Mouse (Mus musculus): ENCODE measurements around the gene Gm45618. TPM values are rescaled to one million over a fixed set of nuclear protein-coding genes. Genes with fewer than 3 reads are reported as not detected.

The Gm45618 gene
- polyA plus RNA-seq, 1 experiment from 2014 or later = not detected

- H3K36me3 ChIP-seq (ENCODE audit: insufficient read depth) = peaks cover 5% of the 10 kb centered on the region; the same call in 1 of the 2 replicates
- no peak for TF ChIP-seq CTCF (IDR thresholded peaks at IDR 0.05; ENCODE audit: low read depth)
- H3K4me1 ChIP-seq (ENCODE audit: insufficient read depth) = peaks cover 11% of the 10 kb centered on the region
- peaks cover 44% of the 10 kb centered on the region for H3K27me3 ChIP-seq (ENCODE audit: insufficient read depth, low read length)
- no peak overlapping the region for H3K4me3 ChIP-seq (ENCODE audit: low read depth, low read length)
- H3K9me3 ChIP-seq (ENCODE audit: low read depth, low read length) = no peaks in the 10 kb centered on the region
- no peak overlapping the region for H3K9ac ChIP-seq
- DNase-seq (no peak), ATAC-seq (ENCODE audit: insufficient read depth) (no peak)
- H3K4me2 ChIP-seq = no peak overlapping the region
- 62% methylated on average over 2 of the region's 2 CpGs for WGBS
- no peak overlapping the region for H3K27ac ChIP-seq (ENCODE audit: low read depth)
These were observed 39.7 kb downstream of the Gm45618 start for GRCm38 (mm10) chr7:142080876-142081275.

- Histone ChIP-seq H3K4me1 (ENCODE audit: insufficient read depth) (peaks cover 6% of the 10 kb centered on the region; the same call in 1 of the 2 replicates), H3K9ac (no peak overlapping the region), H3K9me3 (ENCODE audit: low read depth, low read length) (no peaks in the 10 kb centered on the region), H3K36me3 (ENCODE audit: insufficient read depth) (peaks cover 5% of the 10 kb centered on the region; the same call in 1 of the 2 replicates), H3K27ac (ENCODE audit: low read depth) (no peak overlapping the region), H3K4me3 (ENCODE audit: low read depth, low read length) (no peak overlapping the region), H3K27me3 (ENCODE audit: insufficient read depth, low read length) (peaks cover 42% of the 10 kb centered on the region), H3K4me2 (no peak overlapping the region)
- ATAC-seq (ENCODE audit: insufficient read depth) (no peak), DNase-seq (no peak)
- no peak for TF ChIP-seq CTCF (IDR thresholded peaks at IDR 0.05; ENCODE audit: low read depth)
- WGBS = 44% methylated on average over 5 of the region's 5 CpGs
These were observed 41.2 kb downstream of the Gm45618 start for GRCm38 (mm10) chr7:142079365-142079764.

GRCm38 (mm10) chr7:142077138-142077537 lies 43.4 kb downstream of the Gm45618 start:
- TF ChIP-seq CTCF (IDR thresholded peaks at IDR 0.05; ENCODE audit: low read depth) = no peak
- Histone ChIP-seq H3K4me3 (ENCODE audit: low read depth, low read length) (no peak overlapping the region), H3K9ac (no peak overlapping the region), H3K36me3 (ENCODE audit: insufficient read depth) (peaks cover under 1% of the 10 kb centered on the region; the same call in 1 of the 2 replicates), H3K27ac (ENCODE audit: low read depth) (no peak overlapping the region), H3K27me3 (ENCODE audit: insufficient read depth, low read length) (peaks cover 20% of the 10 kb centered on the region), H3K4me2 (no peak overlapping the region), H3K4me1 (ENCODE audit: insufficient read depth) (no peaks in the 10 kb centered on the region), H3K9me3 (ENCODE audit: low read depth, low read length) (no peaks in the 10 kb centered on the region)
- 63% methylated on average over 3 of the region's 3 CpGs for WGBS
- ATAC-seq (ENCODE audit: insufficient read depth) (no peak), DNase-seq (no peak)

GRCm38 (mm10) chr7:142074146-142074886 lies 46.2 kb downstream of the Gm45618 start:
- no peaks in the 10 kb centered on the region for H3K4me1 ChIP-seq (ENCODE audit: insufficient read depth)
- no peak for TF ChIP-seq CTCF (IDR thresholded peaks at IDR 0.05; ENCODE audit: low read depth)
- H3K4me3 ChIP-seq (ENCODE audit: low read depth, low read length) = no peak overlapping the region
- no peaks in the 10 kb centered on the region for H3K36me3 ChIP-seq (ENCODE audit: insufficient read depth)
- H3K9ac ChIP-seq = no peak overlapping the region
- no peak overlapping the region for H3K27ac ChIP-seq (ENCODE audit: low read depth)
- no peak for DNase-seq
- no peaks in the 10 kb centered on the region for H3K9me3 ChIP-seq (ENCODE audit: low read depth, low read length)
- H3K27me3 ChIP-seq (ENCODE audit: insufficient read depth, low read length) = 0 out of 2 replicates have a peak, but pooled peaks cover 3% of the 10 kb centered on the region
- H3K4me2 ChIP-seq = no peak overlapping the region
- no peak for ATAC-seq (ENCODE audit: insufficient read depth)
- WGBS = 75% methylated on average over 8 of the region's 8 CpGs

GRCm38 (mm10) chr7:142071717-142072116 lies 48.8 kb downstream of the Gm45618 start:
- TF ChIP-seq CTCF (IDR thresholded peaks at IDR 0.05; ENCODE audit: low read depth) = no peak
- Histone ChIP-seq H3K4me1 (ENCODE audit: insufficient read depth) (no peaks in the 10 kb centered on the region), H3K27ac (ENCODE audit: low read depth) (no peak overlapping the region), H3K4me3 (ENCODE audit: low read depth, low read length) (no peak overlapping the region), H3K27me3 (ENCODE audit: insufficient read depth, low read length) (0 out of 2 replicates have a peak, but pooled peaks cover 3% of the 10 kb centered on the region), H3K9ac (no peak overlapping the region), H3K36me3 (ENCODE audit: insufficient read depth) (no peaks in the 10 kb centered on the region), H3K4me2 (no peak overlapping the region), H3K9me3 (ENCODE audit: low read depth, low read length) (no peaks in the 10 kb centered on the region)
- no peak for DNase-seq
- ATAC-seq (ENCODE audit: insufficient read depth) = no peak

GRCm38 (mm10) chr7:142071212-142071578 lies 49.3 kb downstream of the Gm45618 start:
- Histone ChIP-seq H3K9ac (no peak overlapping the region), H3K27ac (ENCODE audit: low read depth) (no peak overlapping the region), H3K4me3 (ENCODE audit: low read depth, low read length) (no peak overlapping the region), H3K27me3 (ENCODE audit: insufficient read depth, low read length) (0 out of 2 replicates have a peak, but pooled peaks cover 5% of the 10 kb centered on the region), H3K36me3 (ENCODE audit: insufficient read depth) (no peaks in the 10 kb centered on the region), H3K9me3 (ENCODE audit: low read depth, low read length) (no peaks in the 10 kb centered on the region), H3K4me2 (peak overlapping the region; percentile 37; the same call in 1 of the 2 replicates), H3K4me1 (ENCODE audit: insufficient read depth) (no peaks in the 10 kb centered on the region)
- ATAC-seq (ENCODE audit: insufficient read depth) (0 out of 2 replicates have a peak, but pooled peaks have one; percentile 8), DNase-seq (no peak)
- WGBS = 6% methylated on average over 9 of the region's 10 CpGs
- TF ChIP-seq CTCF (IDR thresholded peaks at IDR 0.05; ENCODE audit: low read depth) = no peak

- H3K27ac ChIP-seq (ENCODE audit: low read depth) = no peak overlapping the region
- H3K27me3 ChIP-seq (ENCODE audit: insufficient read depth, low read length) = 0 out of 2 replicates have a peak, but pooled peaks cover 5% of the 10 kb centered on the region
- ATAC-seq (ENCODE audit: insufficient read depth) (0 out of 2 replicates have a peak, but pooled peaks have one; percentile 66), DNase-seq (peak; percentile 80)
- no peak overlapping the region for H3K9ac ChIP-seq
- TF ChIP-seq CTCF (IDR thresholded peaks at IDR 0.05; ENCODE audit: low read depth) = peak; percentile 81
- H3K4me1 ChIP-seq (ENCODE audit: insufficient read depth) = no peaks in the 10 kb centered on the region
- no peak overlapping the region for H3K4me3 ChIP-seq (ENCODE audit: low read depth, low read length)
- 15% methylated on average over 13 of the region's 13 CpGs for WGBS
- H3K4me2 ChIP-seq = peak overlapping the region; percentile 37; the same call in 1 of the 2 replicates
- H3K9me3 ChIP-seq (ENCODE audit: low read depth, low read length) = no peaks in the 10 kb centered on the region
- H3K36me3 ChIP-seq (ENCODE audit: insufficient read depth) = no peaks in the 10 kb centered on the region
These were observed 49.9 kb downstream of the Gm45618 start for GRCm38 (mm10) chr7:142070458-142071211.

Other genes with a start within 250 kb of the Gm45618 start
- 50.3 and 54.5 TPM in 2 replicates for gene Tollip, start 202.2 kb downstream of the Gm45618 start, polyA plus RNA-seq (2014; fragmentation: Nextera tagmentation; extraction: Ambion mirVana)
- 0.81 and 0.88 TPM in 2 replicates for gene Brsk2, start 171.0 kb downstream of the Gm45618 start, polyA plus RNA-seq (2014; fragmentation: Nextera tagmentation; extraction: Ambion mirVana)
- 76.2 and 78.4 TPM in 2 replicates for gene Mob2, start 59.7 kb downstream of the Gm45618 start, polyA plus RNA-seq (2014; fragmentation: Nextera tagmentation; extraction: Ambion mirVana)
- 1.8 and 1.9 TPM in 2 replicates for gene Dusp8, start 24.9 kb downstream of the Gm45618 start, polyA plus RNA-seq (2014; fragmentation: Nextera tagmentation; extraction: Ambion mirVana)
- not detected in 2 replicates for gene Gm39115, start 15.3 kb upstream of the Gm45618 start, polyA plus RNA-seq (2014; fragmentation: Nextera tagmentation; extraction: Ambion mirVana)
- not detected in 2 replicates for gene Gm45337, start 23.9 kb upstream of the Gm45618 start, polyA plus RNA-seq (2014; fragmentation: Nextera tagmentation; extraction: Ambion mirVana)
- not detected in 2 replicates for gene Gm29735, start 36.4 kb upstream of the Gm45618 start, polyA plus RNA-seq (2014; fragmentation: Nextera tagmentation; extraction: Ambion mirVana)
- gene Gm4553, start 45.0 kb upstream of the Gm45618 start, polyA plus RNA-seq (2014; fragmentation: Nextera tagmentation; extraction: Ambion mirVana) = not detected in 2 replicates
- not detected in 2 replicates for gene Krtap5-2, start 55.3 kb upstream of the Gm45618 start, polyA plus RNA-seq (2014; fragmentation: Nextera tagmentation; extraction: Ambion mirVana)
- gene Gm10153, start 69.7 kb upstream of the Gm45618 start, polyA plus RNA-seq (2014; fragmentation: Nextera tagmentation; extraction: Ambion mirVana) = not detected in 2 replicates
- gene Krtap5-3, start 80.6 kb upstream of the Gm45618 start, polyA plus RNA-seq (2014; fragmentation: Nextera tagmentation; extraction: Ambion mirVana) = not detected in 2 replicates
- gene Gm7579, start 91.1 kb upstream of the Gm45618 start, polyA plus RNA-seq (2014; fragmentation: Nextera tagmentation; extraction: Ambion mirVana) = not detected in 2 replicates
- gene Krtap5-5, start 109.2 kb upstream of the Gm45618 start, polyA plus RNA-seq (2014; fragmentation: Nextera tagmentation; extraction: Ambion mirVana) = not detected in 2 replicates
- not detected in 2 replicates for gene Gm40460, start 120.3 kb upstream of the Gm45618 start, polyA plus RNA-seq (2014; fragmentation: Nextera tagmentation; extraction: Ambion mirVana)
- not detected in 2 replicates for gene Gm2431, start 137.6 kb upstream of the Gm45618 start, polyA plus RNA-seq (2014; fragmentation: Nextera tagmentation; extraction: Ambion mirVana)
- gene Gm4559, start 153.6 kb upstream of the Gm45618 start, polyA plus RNA-seq (2014; fragmentation: Nextera tagmentation; extraction: Ambion mirVana) = not detected in 2 replicates
- not detected in 2 replicates for gene Krtap5-1, start 176.4 kb upstream of the Gm45618 start, polyA plus RNA-seq (2014; fragmentation: Nextera tagmentation; extraction: Ambion mirVana)
- not detected in 2 replicates for gene Krtap5-4, start 182.8 kb upstream of the Gm45618 start, polyA plus RNA-seq (2014; fragmentation: Nextera tagmentation; extraction: Ambion mirVana)